Mouse (Mus musculus) lung, embryonic 16.5 days (tissue): ENCODE results near the gene Pcsk6. TPM values are rescaled to one million over a fixed set of nuclear protein-coding genes. Genes with fewer than 3 reads are reported as not detected.

Source experiments
- ATAC-seq: fragments of 200-750 bp; cut with Nextera tagmentation; 2 replicates; pipeline ENCODE4 v1.8.0; 2017; ENCODE audit warnings: low read depth, mild to moderate bottlenecking, moderate library complexity
- H3K27ac ChIP-seq: fragments of 300-500 bp; sonication (generic); 2 replicates; pipeline ENCODE4 v1.5.1; 2014; ENCODE audit warnings: mild to moderate bottlenecking, control low read depth, low read length
- H3K27me3 ChIP-seq: fragments of 300-500 bp; sonication (generic); 2 replicates; pipeline ENCODE4 v1.6.1; 2014; ENCODE audit warnings: low read depth, low read length, mixed read lengths; ENCODE audit not compliant: control insufficient read depth, insufficient read depth
- H3K36me3 ChIP-seq: fragments of 300-500 bp; sonication (generic); 2 replicates; pipeline ENCODE4 v1.6.1; 2014; ENCODE audit warnings: low read length; ENCODE audit not compliant: control insufficient read depth, insufficient read depth
- H3K4me1 ChIP-seq: fragments of 300-500 bp; sonication (generic); replicated peaks from 2 replicates; pipeline ENCODE4 v1.6.1; 2014; ENCODE audit warnings: low read length, mixed read lengths; ENCODE audit not compliant: control insufficient read depth, insufficient read depth
- H3K4me2 ChIP-seq: fragments of 300-500 bp; sonication (generic); 2 replicates; pipeline ENCODE4 v1.6.1; 2014; ENCODE audit warnings: low read depth, low read length, control low read depth
- H3K4me3 ChIP-seq: fragments of 300-500 bp; sonication (generic); 2 replicates; pipeline ENCODE4 v1.5.1; 2014; ENCODE audit warnings: mild to moderate bottlenecking, low read length, control low read depth
- H3K9ac ChIP-seq: fragments of 300-500 bp; sonication (generic); 2 replicates; pipeline ENCODE4 v1.6.1; 2014; ENCODE audit warnings: low read length, control low read depth
- H3K9me3 ChIP-seq: fragments of 300-500 bp; sonication (generic); 2 replicates; pipeline ENCODE4 v1.6.1; 2016; ENCODE audit warnings: low read length; ENCODE audit not compliant: control insufficient read depth
- WGBS: fragments of 180-500 bp; shearing (Covaris S2); extraction: QIAGEN DNeasy Blood & Tissue Kit; methylation state at CpG from one replicate; pipeline ENCODE4 v1.1.7; 2014; 5-methylcytosine and 5-hydroxymethylcytosine counted together
- polyA plus RNA-seq: library from polyadenylated mRNA; unstranded; fragments of >200 nt; fragmentation: Nextera tagmentation; extraction: Ambion mirVana; gene quantifications from 2 replicates; pipeline ENCODE4 v1.2.1, GENCODE M21; 2015

Gene Pcsk6
- polyA plus RNA-seq, 1 experiment from 2014 or later = 8.5 TPM

GRCm38 (mm10) chr7:66028766-66029512 lies 167.4 kb downstream of the Pcsk6 start:
- WGBS = 58% methylated on average over 6 of the region's 6 CpGs
- ATAC-seq = no peak
- Histone ChIP-seq H3K4me1 (no peaks in the 10 kb centered on the region), H3K4me3 (no peak overlapping the region), H3K9ac (no peak overlapping the region), H3K4me2 (no peak overlapping the region), H3K36me3 (no peaks in the 10 kb centered on the region), H3K9me3 (no peaks in the 10 kb centered on the region), H3K27me3 (no peaks in the 10 kb centered on the region), H3K27ac (no peak overlapping the region)

GRCm38 (mm10) chr7:66036809-66037208 lies 175.3 kb downstream of the Pcsk6 start:
- H3K9me3 ChIP-seq = no peaks in the 10 kb centered on the region
- no peaks in the 10 kb centered on the region for H3K4me1 ChIP-seq
- no peak overlapping the region for H3K4me2 ChIP-seq
- ATAC-seq = no peak
- no peak overlapping the region for H3K4me3 ChIP-seq
- no peaks in the 10 kb centered on the region for H3K36me3 ChIP-seq
- 52% methylated on average over 8 of the region's 8 CpGs for WGBS
- no peak overlapping the region for H3K9ac ChIP-seq
- no peaks in the 10 kb centered on the region for H3K27me3 ChIP-seq
- H3K27ac ChIP-seq = no peak overlapping the region

- no peak overlapping the region for H3K4me2 ChIP-seq
- H3K4me1 ChIP-seq = no peaks in the 10 kb centered on the region
- H3K36me3 ChIP-seq = no peaks in the 10 kb centered on the region
- H3K4me3 ChIP-seq = no peak overlapping the region
- 71% methylated on average over 3 of the region's 3 CpGs for WGBS
- ATAC-seq = no peak
- no peak overlapping the region for H3K27ac ChIP-seq
- no peaks in the 10 kb centered on the region for H3K27me3 ChIP-seq
- no peak overlapping the region for H3K9ac ChIP-seq
- no peaks in the 10 kb centered on the region for H3K9me3 ChIP-seq
Observed at GRCm38 (mm10) chr7:66038261-66038660, 176.7 kb downstream of the Pcsk6 start.

- no peak overlapping the region for H3K4me2 ChIP-seq
- no peak overlapping the region for H3K4me3 ChIP-seq
- no peaks in the 10 kb centered on the region for H3K36me3 ChIP-seq
- H3K9ac ChIP-seq = no peak overlapping the region
- 75% methylated on average over 11 of the region's 11 CpGs for WGBS
- no peak for ATAC-seq
- no peaks in the 10 kb centered on the region for H3K4me1 ChIP-seq
- H3K27me3 ChIP-seq = no peaks in the 10 kb centered on the region
- no peaks in the 10 kb centered on the region for H3K9me3 ChIP-seq
- no peak overlapping the region for H3K27ac ChIP-seq
Observed at GRCm38 (mm10) chr7:66038730-66039129, 177.2 kb downstream of the Pcsk6 start.

GRCm38 (mm10) chr7:66040026-66040814 lies 178.7 kb downstream of the Pcsk6 start:
- Histone ChIP-seq H3K4me1 (no peaks in the 10 kb centered on the region), H3K9me3 (no peaks in the 10 kb centered on the region), H3K27ac (no peak overlapping the region), H3K4me2 (no peak overlapping the region), H3K36me3 (no peaks in the 10 kb centered on the region), H3K9ac (no peak overlapping the region), H3K27me3 (no peaks in the 10 kb centered on the region), H3K4me3 (no peak overlapping the region)
- 74% methylated on average over 18 of the region's 18 CpGs for WGBS
- no peak for ATAC-seq

GRCm38 (mm10) chr7:66043552-66044459 lies 182.3 kb downstream of the Pcsk6 start, which contains the start of gene Gm45213:
TSS of gene Gm45213 (plus strand) at chr7:66043602.
- Histone ChIP-seq H3K4me1 (no peaks in the 10 kb centered on the region), H3K9ac (no peak within 1 kb of the TSS), H3K36me3 (no peaks in the 10 kb centered on the region), H3K4me3 (no peak within 1 kb of the TSS), H3K27ac (no peak within 1 kb of the TSS), H3K9me3 (no peaks in the 10 kb centered on the region), H3K4me2 (no peak within 1 kb of the TSS), H3K27me3 (no peaks in the 10 kb centered on the region)
- ATAC-seq = no peak
- 63% methylated on average over 10 of the region's 10 CpGs for WGBS

- Histone ChIP-seq H3K36me3 (no peaks in the 10 kb centered on the region), H3K9me3 (no peaks in the 10 kb centered on the region), H3K27me3 (no peaks in the 10 kb centered on the region), H3K27ac (no peak overlapping the region), H3K4me1 (no peaks in the 10 kb centered on the region), H3K9ac (no peak overlapping the region), H3K4me3 (no peak overlapping the region), H3K4me2 (no peak overlapping the region)
- 58% methylated on average over 9 of the region's 9 CpGs for WGBS
- ATAC-seq = no peak
Observed at GRCm38 (mm10) chr7:66044617-66045016, 183.1 kb downstream of the Pcsk6 start.

GRCm38 (mm10) chr7:66046921-66047918 lies 185.7 kb downstream of the Pcsk6 start:
- no peak overlapping the region for H3K4me3 ChIP-seq
- no peaks in the 10 kb centered on the region for H3K36me3 ChIP-seq
- H3K4me2 ChIP-seq = no peak overlapping the region
- no peaks in the 10 kb centered on the region for H3K9me3 ChIP-seq
- H3K27ac ChIP-seq = no peak overlapping the region
- no peak overlapping the region for H3K9ac ChIP-seq
- WGBS = 57% methylated on average over 17 of the region's 17 CpGs
- H3K4me1 ChIP-seq = no peaks in the 10 kb centered on the region
- H3K27me3 ChIP-seq = no peaks in the 10 kb centered on the region
- 0 out of 2 replicates have a peak, but pooled peaks have one; percentile 15 for ATAC-seq
